Mouse (Mus musculus): Measurements from ENCODE around the gene Zranb1. TPM values are rescaled to one million over a fixed set of nuclear protein-coding genes. Genes with fewer than 3 reads are reported as not detected.

Zranb1 gene
- polyA plus RNA-seq, 1 experiment from 2014 or later = 17.2 TPM

- peaks cover 64% of the 10 kb centered on the region for H3K4me1 ChIP-seq (replicated peaks)
- H3K36me3 ChIP-seq = peaks cover 23% of the 10 kb centered on the region
- no peak overlapping the region for H3K4me3 ChIP-seq (replicated peaks)
- H3K4me2 ChIP-seq = no peak overlapping the region
- H3K9me3 ChIP-seq = no peaks in the 10 kb centered on the region
- H3K9ac ChIP-seq (replicated peaks) = no peak overlapping the region
- H3K27me3 ChIP-seq = no peaks in the 10 kb centered on the region
- H3K27ac ChIP-seq = peak overlapping the region; percentile 7; the same call in 1 of the 2 replicates
- ATAC-seq (ENCODE audit: insufficient number of reproducible peaks, insufficient read depth, low FRiP score, low TSS enrichment, low read depth) = no peak
- WGBS = 95% methylated on average over 14 of the region's 14 CpGs
Measured at GRCm38 (mm10) chr7:133014631-133015030, 83.7 kb downstream of the Zranb1 start.

- H3K4me2 ChIP-seq = no peak overlapping the region
Measured at GRCm38 (mm10) chr7:133015416-133016070, 84.6 kb downstream of the Zranb1 start.

GRCm38 (mm10) chr7:133018961-133019360, 88.0 kb downstream of the Zranb1 start:
- H3K4me1 ChIP-seq (replicated peaks) = peaks cover 45% of the 10 kb centered on the region
- no peak overlapping the region for H3K4me2 ChIP-seq
- H3K9ac ChIP-seq (replicated peaks) = no peak overlapping the region
- no peaks in the 10 kb centered on the region for H3K9me3 ChIP-seq
- H3K36me3 ChIP-seq = peaks cover 16% of the 10 kb centered on the region
- no peak overlapping the region for H3K27ac ChIP-seq
- H3K4me3 ChIP-seq (replicated peaks) = no peak overlapping the region
- ATAC-seq (ENCODE audit: insufficient number of reproducible peaks, insufficient read depth, low FRiP score, low TSS enrichment, low read depth) = no peak
- WGBS = 71% methylated on average over 7 of the region's 7 CpGs
- H3K27me3 ChIP-seq = no peaks in the 10 kb centered on the region

More at GRCm38 (mm10) chr7:133015416-133016070, 84.6 kb downstream of the Zranb1 start:
- Histone ChIP-seq H3K9me3 (no peaks in the 10 kb centered on the region), H3K4me3 (replicated peaks) (no peak overlapping the region), H3K4me1 (replicated peaks) (peaks cover 71% of the 10 kb centered on the region), H3K36me3 (peaks cover 14% of the 10 kb centered on the region), H3K9ac (replicated peaks) (no peak overlapping the region), H3K27me3 (no peaks in the 10 kb centered on the region), H3K27ac (peak overlapping the region; percentile 7; the same call in 1 of the 2 replicates)
- 46% methylated on average over 7 of the region's 7 CpGs for WGBS
- ATAC-seq (ENCODE audit: insufficient number of reproducible peaks, insufficient read depth, low FRiP score, low TSS enrichment, low read depth) = peak; percentile 63; the same call in 1 of the 2 replicates

DNA sequence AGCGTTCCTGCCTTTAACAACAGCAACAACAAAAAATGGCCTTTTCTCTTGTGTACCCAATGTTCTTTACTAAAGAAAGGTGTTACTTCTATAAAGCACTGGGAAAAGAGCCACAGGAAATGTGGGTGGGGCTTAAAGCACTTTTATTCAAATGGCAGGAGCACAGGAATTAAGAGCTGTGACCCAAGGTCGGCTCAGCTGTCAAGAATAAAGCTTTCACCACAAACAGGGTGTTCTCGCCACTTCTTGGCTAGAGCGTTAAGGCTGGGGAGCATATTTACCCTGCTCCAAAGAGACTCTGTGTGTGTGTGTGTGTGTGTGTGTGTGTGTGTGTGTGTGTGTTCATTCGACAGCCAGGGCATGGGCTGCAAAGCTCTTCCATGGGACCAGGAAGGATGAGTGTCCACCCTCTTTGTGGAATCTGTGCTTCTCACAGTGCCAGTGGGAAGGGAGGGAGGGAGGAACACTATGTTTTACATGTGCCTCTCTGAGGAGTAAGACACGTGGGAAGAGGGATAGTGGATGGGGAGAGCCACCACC, 88.6 kb downstream of the Zranb1 start:
- no peak overlapping the region for H3K4me2 ChIP-seq
- no peaks in the 10 kb centered on the region for H3K9me3 ChIP-seq
- ATAC-seq (ENCODE audit: insufficient number of reproducible peaks, insufficient read depth, low FRiP score, low TSS enrichment, low read depth) = no peak
- 33% methylated on average over 6 of the region's 6 CpGs for WGBS
- no peak overlapping the region for H3K27ac ChIP-seq
- no peak overlapping the region for H3K4me3 ChIP-seq (replicated peaks)
- H3K4me1 ChIP-seq (replicated peaks) = peaks cover 46% of the 10 kb centered on the region
- no peaks in the 10 kb centered on the region for H3K27me3 ChIP-seq
- H3K9ac ChIP-seq (replicated peaks) = no peak overlapping the region
- peaks cover 18% of the 10 kb centered on the region; the same call in 1 of the 2 replicates for H3K36me3 ChIP-seq

DNA sequence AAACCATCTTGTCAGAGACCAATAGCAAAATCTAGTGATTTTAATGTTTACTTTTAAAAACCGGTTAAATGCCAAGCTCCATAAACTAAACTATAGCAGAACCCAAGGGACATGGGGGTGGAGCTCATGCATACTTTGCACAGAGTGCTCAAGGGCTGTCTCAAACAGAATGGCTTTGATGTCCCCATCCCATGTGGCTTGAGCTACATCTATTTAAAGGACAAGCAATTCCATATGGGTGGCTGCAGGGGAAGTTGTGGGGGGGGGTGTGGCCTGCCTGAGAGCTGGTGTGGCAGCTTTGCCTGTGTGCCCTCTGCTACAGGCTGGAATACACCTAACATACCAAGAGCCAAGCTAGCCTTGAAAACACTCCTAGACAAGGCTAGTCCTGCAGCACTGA, 93.8 kb downstream of the Zranb1 start:
- no peak overlapping the region for H3K27ac ChIP-seq
- WGBS = 13% methylated on average over 1 of the region's 1 CpGs
- no peak overlapping the region for H3K4me2 ChIP-seq
- no peak overlapping the region for H3K4me3 ChIP-seq (replicated peaks)
- H3K9ac ChIP-seq (replicated peaks) = no peak overlapping the region
- H3K27me3 ChIP-seq = no peaks in the 10 kb centered on the region
- ATAC-seq (ENCODE audit: insufficient number of reproducible peaks, insufficient read depth, low FRiP score, low TSS enrichment, low read depth) = no peak
- H3K36me3 ChIP-seq = peaks cover 18% of the 10 kb centered on the region; the same call in 1 of the 2 replicates
- no peaks in the 10 kb centered on the region for H3K9me3 ChIP-seq
- peaks cover 49% of the 10 kb centered on the region for H3K4me1 ChIP-seq (replicated peaks)

DNA sequence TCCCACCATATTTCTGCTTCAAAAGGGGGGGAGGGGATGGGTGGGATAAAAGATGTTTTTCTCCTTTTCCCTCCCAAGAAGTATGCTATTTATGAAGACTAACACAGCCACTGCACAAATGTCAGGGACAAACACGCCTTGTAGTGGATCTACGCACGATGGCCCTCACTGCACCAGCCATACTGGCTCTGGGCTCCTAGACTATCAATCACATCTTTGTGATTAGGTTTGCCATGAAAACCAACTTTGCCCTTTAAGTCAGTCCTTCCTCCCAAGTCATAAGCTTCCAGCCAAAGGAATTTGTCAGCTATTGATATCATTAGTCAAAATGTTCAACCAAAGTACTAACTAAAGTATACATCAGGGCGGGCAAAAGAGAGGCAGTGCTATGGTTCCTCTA, 97.0 kb downstream of the Zranb1 start:
- H3K27me3 ChIP-seq = no peaks in the 10 kb centered on the region
- WGBS = 91% methylated on average over 4 of the region's 4 CpGs
- peaks cover 12% of the 10 kb centered on the region for H3K36me3 ChIP-seq
- no peak overlapping the region for H3K4me3 ChIP-seq (replicated peaks)
- H3K4me1 ChIP-seq (replicated peaks) = peaks cover 54% of the 10 kb centered on the region
- no peak overlapping the region for H3K9ac ChIP-seq (replicated peaks)
- no peak overlapping the region for H3K27ac ChIP-seq
- ATAC-seq (ENCODE audit: insufficient number of reproducible peaks, insufficient read depth, low FRiP score, low TSS enrichment, low read depth) = no peak
- no peak overlapping the region for H3K4me2 ChIP-seq
- no peaks in the 10 kb centered on the region for H3K9me3 ChIP-seq

GRCm38 (mm10) chr7:133029004-133029403, 98.1 kb downstream of the Zranb1 start:
- Histone ChIP-seq H3K4me1 (replicated peaks) (peaks cover 63% of the 10 kb centered on the region), H3K27me3 (no peaks in the 10 kb centered on the region), H3K4me3 (replicated peaks) (no peak overlapping the region), H3K9ac (replicated peaks) (no peak overlapping the region), H3K9me3 (no peaks in the 10 kb centered on the region), H3K27ac (no peak overlapping the region), H3K36me3 (peaks cover 7% of the 10 kb centered on the region; the same call in 1 of the 2 replicates), H3K4me2 (no peak overlapping the region)
- no peak for ATAC-seq (ENCODE audit: insufficient number of reproducible peaks, insufficient read depth, low FRiP score, low TSS enrichment, low read depth)
- WGBS = 88% methylated on average over 8 of the region's 8 CpGs

DNA sequence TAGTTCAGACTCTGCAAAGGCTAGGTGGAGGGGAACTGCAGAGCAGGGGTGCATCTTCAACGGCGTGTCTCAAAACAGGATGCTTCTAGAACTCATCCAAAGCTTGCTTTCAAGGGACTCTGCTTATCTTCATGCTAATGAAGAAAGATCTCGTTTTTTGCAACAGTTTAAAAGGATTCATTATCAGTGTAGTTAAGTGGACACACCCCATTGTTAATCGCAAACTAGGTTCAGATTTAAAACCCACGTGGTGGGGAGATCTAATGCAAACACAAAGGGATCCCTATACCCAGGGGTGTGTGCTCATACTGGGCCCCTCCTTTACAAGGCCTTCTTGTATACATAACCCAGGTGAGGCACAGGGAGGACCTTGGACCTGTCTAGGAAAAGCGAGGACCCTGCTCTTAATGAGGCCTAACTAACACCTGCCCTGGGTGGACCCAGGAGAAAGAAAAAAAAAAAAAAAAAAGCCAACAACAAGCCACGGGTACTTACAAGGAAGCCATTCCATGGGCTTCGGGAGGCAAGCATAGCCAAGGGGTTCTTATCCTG, 98.6 kb downstream of the Zranb1 start:
- Histone ChIP-seq H3K9ac (replicated peaks) (no peak overlapping the region), H3K27ac (no peak overlapping the region), H3K4me2 (no peak overlapping the region), H3K4me3 (replicated peaks) (no peak overlapping the region), H3K4me1 (replicated peaks) (peaks cover 63% of the 10 kb centered on the region), H3K27me3 (no peaks in the 10 kb centered on the region), H3K9me3 (no peaks in the 10 kb centered on the region), H3K36me3 (peaks cover 4% of the 10 kb centered on the region; the same call in 1 of the 2 replicates)
- WGBS = 70% methylated on average over 8 of the region's 8 CpGs
- no peak for ATAC-seq (ENCODE audit: insufficient number of reproducible peaks, insufficient read depth, low FRiP score, low TSS enrichment, low read depth)

DNA sequence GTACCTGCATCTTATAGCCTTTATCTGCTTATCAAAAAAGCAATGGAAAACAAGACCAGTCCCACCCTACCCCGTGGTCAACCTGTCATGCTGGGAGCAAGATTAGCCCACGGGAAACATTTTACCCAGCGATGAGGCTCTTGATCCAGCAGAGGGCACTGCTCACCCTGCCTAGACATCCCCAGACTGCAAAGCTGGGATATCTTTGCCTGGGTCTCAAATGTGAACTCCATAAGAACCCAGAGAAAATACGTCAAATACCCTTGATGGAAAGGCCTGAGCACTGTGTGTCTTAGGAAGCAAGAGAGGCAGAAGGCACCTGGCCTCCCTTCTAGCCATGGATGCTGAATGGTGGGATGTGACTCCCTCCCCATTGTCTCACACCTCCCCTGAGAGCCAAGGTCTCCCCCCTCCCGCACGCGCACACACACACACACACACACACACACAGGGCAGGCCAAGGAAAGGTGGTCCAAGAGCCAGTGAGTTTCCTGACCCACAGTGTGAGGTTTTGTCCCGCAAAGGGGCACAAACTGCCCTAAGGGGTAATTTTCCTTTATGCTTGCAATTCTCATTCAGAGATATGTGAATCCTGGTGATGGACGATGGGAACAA, 101.8 kb downstream of the Zranb1 start:
- Histone ChIP-seq H3K4me1 (replicated peaks) (peaks cover 65% of the 10 kb centered on the region), H3K27me3 (no peaks in the 10 kb centered on the region), H3K4me2 (no peak overlapping the region), H3K9me3 (no peaks in the 10 kb centered on the region), H3K4me3 (replicated peaks) (no peak overlapping the region), H3K27ac (no peak overlapping the region), H3K9ac (replicated peaks) (no peak overlapping the region), H3K36me3 (peaks cover 4% of the 10 kb centered on the region; the same call in 1 of the 2 replicates)
- ATAC-seq (ENCODE audit: insufficient number of reproducible peaks, insufficient read depth, low FRiP score, low TSS enrichment, low read depth) = peak; percentile 43; the same call in 1 of the 2 replicates
- WGBS = 56% methylated on average over 9 of the region's 9 CpGs

DNA sequence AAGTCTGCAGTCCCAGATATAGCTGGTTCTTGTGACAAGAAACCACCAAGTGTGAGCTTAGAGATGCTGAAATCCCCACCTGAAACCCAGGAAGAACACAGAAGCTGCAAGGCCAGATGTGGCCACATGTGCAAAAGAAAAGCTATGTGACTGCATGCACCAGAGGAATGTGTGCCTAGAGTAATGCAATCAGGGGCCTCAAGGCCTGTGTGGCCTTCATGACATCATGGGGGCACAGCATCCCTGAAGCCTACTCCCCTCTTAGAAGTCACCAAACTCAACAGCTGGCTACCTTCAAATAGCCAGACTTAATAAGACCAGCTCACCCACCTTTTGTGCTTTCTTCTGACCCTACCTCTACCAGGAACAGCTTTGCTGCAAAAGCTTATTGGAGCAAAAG, 105.0 kb downstream of the Zranb1 start:
- 0 out of 2 replicates have a peak overlapping the region, but pooled peaks have one; percentile 32 for H3K27ac ChIP-seq
- ATAC-seq (ENCODE audit: insufficient number of reproducible peaks, insufficient read depth, low FRiP score, low TSS enrichment, low read depth) = no peak
- peaks cover 74% of the 10 kb centered on the region for H3K4me1 ChIP-seq (replicated peaks)

More for the DNA sequence above, 105.0 kb downstream of the Zranb1 start:
- no peak overlapping the region for H3K9ac ChIP-seq (replicated peaks)
- H3K27me3 ChIP-seq = no peaks in the 10 kb centered on the region
- H3K4me2 ChIP-seq = no peak overlapping the region
- no peak overlapping the region for H3K4me3 ChIP-seq (replicated peaks)
- H3K9me3 ChIP-seq = no peaks in the 10 kb centered on the region
- no peaks in the 10 kb centered on the region for H3K36me3 ChIP-seq

Data from limb, embryonic 12.5 days (tissue).